Mouse (Mus musculus) 3T3-L1 (cell line): ENCODE measurements around the gene Ap5z1.

ENCODE experiments used
- DNase-seq: peaks from one replicate; pipeline ENCODE4 v3.0.0-alpha.2; 2015; ENCODE audit warnings: low read depth, low spot score

Ap5z1 gene

DNA sequence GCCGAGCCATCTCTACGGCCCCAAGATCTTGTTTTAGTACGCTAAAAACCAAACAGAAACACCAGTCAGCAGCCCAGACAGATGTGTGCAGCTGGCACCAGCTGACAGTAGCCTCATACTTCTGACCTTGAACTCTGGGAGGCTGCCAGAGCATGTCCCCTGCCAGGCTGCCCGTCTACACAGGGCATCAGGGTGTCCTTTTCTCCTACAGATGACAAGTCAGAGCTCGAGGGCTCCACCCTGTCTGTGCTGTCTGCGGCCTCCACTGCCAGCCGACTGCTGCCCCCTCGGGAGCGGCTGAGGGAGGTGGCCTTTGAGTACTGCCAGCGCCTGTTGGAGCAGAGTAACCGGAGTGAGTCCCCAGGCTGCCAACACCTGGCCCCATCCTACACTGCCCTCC is 6.1 kb downstream of the Ap5z1 start:
- no peak for DNase-seq

DNA sequence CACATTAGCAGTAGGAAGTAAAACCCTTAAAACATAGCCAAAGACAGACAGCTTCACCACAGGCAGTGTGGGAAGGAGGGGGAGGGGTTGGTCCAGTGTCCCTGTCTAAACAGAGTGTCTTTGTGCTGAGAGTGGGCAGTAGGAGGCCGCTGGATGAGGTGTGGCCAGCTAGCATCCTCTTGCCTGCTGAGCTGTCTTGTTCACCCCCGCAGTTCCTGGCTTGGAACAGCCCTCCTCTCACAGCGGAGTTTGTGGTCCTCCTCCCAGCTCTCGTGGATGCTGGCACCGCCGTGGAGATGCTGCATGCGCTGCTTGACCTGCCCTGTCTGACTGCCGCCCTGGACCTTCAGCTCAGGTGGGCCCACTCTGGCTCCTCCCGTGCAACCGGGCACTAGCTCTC is 10.0 kb downstream of the Ap5z1 start:
- DNase-seq, result no peak

DNA sequence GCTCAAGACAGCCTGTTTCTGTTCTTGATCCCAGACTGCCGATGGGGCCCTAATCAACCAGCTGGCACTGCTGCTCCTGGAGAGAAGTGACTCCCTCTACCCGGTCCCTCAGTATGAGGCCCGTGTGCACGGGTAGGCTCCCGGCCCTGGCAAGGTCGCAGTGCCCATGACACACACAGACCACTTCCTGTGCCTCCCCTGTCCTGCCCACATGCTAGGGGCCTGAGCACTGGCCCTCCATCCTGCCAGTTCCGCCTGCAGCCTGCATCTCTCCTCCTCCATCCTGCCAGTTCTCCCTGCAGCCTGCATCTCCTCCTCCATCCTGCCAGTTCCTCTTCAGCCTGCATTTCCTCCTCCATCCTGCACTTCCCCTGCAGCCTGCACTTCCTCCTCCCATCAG is 11.9 kb downstream of the Ap5z1 start:
- DNase-seq, result no peak

DNA sequence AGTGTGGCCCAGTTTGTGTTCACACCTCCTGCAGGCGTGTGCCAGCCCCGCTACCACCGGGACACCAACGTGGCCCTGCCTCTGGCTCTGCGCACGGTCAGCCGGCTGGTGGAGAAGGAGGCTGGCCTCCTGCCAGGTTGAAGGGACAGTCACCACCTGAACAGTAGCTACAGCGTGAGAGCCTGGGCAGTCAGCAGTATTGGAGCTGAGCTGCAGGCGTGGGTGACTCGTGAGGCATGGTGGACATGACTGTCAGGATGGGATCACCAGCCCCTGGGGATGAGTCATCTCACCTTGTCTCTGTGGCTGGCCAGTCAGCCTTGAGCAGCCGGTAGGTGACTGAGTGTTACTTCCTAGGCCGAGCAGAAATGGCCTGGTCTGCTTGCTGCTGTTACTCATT is 13.6 kb downstream of the Ap5z1 start:
- peak; percentile 77 for DNase-seq

DNA sequence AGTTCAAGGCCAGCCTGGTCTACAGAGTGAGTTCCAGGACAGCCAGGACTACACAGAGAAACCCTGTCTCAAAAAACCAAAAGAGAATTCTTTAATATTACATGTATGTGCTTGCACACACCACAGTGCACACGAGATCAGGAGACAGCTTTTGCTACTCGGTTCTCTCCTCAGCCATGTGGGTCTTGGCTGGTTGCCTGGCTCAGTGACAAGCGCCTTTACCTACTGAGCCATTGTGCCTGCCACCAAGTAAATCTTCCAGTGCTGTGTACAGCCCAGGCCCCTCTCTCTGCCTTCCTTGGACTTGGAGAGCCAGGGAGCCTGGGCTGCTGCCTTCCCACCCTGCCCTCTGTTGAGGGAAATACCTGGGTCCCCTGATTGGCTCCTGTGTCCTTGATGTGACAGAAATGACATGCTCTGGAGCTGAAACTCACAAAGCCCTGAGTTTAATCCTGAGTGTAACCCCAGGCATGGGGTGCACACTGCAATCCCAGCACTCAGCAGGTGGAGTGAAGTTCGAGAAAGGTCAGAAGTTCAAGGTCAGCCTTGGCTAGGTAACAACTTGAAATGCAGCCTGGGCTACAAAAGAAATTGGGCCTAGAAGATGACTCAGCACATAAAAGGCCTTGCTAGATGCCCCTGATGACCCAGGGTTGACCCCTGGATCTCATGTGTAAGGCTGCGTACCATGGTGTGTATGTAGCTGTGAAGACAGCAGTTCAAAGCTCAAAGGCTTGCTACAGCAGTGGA is 14.3 kb downstream of the Ap5z1 start:
- no peak for DNase-seq

DNA sequence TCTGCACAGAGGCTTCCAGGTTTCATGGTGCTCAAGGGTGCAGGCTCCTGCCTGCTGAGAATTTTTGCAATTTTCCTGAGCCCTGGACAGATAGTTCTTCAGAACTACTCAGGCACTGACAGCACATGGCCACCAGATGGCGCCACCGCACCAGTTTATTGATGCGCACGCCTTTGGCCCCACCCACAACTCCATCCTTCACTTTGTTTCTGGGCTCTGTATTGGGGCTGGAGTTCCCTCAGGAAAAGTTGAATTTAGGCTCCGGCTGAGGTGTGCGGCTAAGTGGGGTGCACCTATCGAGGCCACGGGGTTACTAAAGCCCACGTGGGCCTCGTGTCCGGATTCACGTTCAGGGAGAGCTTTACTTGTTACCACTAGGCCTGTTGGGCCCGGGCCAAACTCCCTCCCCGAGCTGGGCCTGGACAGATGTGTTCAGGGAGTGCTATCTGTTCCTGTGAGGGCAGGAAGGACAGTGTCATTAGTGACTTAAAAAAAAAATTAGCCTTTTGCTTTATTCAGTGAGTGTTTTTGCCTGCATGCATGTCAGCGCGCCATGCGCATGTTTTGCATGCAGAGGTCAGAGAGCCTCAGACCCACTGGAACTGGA is 15.2 kb downstream of the Ap5z1 start:
- peak; percentile 97 for DNase-seq

DNA sequence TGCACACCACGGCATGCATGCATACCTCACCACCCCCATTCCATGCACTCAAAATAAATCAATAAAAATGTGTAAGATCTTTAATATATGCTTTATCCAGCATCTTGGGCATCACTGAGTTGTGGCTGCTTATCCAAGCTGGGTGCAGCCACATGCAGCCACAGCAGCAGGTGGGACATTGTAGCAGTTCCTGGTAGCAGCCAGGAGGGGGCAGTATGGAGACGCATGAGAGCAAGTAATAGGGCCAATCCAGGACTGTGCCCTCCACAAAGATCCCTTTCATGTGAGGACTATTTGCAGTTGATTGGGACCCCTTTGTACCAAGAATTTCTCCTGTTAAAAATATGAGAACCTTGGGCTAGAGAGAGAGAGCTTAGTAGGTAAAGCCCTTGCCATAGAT is 18.8 kb downstream of the Ap5z1 start:
- peak; percentile 73 for DNase-seq

DNA sequence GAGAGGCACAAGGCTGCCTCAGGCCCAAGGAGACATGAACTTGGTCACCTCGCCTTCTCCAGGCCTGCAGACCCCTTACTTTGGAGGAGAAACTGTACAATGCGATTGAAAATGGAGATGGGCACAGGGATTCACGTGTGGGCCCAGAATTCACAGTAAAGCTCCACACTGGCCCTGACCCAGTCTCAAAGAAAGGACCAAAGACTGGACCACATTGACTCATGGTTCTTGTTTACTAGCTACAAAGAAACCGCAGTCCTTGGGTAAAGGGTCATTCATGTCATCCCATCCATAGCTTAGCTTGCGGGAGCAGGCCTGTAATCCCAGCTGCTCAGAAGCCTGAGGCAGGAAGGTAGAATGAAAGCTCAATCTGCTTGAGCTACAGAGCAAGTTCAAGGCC is 19.8 kb downstream of the Ap5z1 start:
- DNase-seq, result no peak

DNA sequence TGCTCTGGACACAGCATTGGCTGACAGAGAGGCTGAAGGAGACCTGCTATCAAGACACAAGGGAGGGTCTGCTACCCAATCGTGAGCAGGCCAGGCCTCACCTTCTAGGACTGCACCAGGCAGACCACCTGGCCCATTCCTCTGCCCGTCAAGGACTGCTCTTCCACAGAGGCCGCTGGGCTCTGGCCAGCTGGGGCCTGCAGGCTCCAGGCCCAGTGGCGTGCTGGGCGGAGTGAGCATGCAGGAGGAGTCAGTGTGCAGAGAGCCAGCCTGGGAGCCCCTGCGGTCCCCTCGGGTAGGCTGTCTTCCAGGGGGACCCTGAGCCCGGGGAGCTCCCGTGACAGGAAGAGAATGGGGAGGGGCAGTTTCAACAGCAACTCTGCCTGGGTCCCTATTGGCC is 22.9 kb downstream of the Ap5z1 start:
- DNase-seq, result no peak

DNA sequence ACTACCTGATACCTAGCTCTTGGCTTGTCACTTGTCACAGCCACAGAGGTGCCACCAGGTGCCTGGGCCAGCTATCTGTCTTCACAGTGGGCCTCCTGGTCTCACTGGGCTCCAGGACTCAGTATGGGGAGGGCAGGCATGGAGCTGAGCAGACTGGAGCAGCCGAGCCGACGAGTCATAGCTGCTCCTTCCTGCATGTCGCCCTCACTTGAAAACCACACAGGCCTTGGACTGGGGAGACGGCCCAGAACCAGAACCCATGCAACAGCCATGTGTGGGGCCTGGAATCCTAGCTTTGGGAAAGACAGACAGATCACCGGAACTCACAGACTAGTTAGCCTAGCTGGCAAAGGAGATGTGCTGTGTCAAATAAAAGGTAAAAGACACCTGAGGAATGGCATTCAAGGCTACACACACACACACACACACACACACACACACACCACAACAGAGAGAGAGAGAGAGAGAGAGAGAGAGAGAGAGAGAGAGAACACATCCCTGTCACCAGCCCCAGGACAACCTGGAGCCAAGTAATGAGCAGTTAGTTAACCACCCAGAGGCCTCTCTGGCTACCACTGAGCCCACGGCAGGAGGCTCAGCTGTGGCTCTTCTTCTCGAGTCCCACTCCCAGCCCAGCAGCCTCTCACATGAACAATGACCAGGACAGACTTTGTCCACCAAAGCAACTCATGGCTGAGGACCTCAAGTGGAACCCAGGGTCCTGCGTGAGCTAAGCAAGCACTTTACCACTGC is 26.4 kb downstream of the Ap5z1 start:
- peak; percentile 74 for DNase-seq

DNA sequence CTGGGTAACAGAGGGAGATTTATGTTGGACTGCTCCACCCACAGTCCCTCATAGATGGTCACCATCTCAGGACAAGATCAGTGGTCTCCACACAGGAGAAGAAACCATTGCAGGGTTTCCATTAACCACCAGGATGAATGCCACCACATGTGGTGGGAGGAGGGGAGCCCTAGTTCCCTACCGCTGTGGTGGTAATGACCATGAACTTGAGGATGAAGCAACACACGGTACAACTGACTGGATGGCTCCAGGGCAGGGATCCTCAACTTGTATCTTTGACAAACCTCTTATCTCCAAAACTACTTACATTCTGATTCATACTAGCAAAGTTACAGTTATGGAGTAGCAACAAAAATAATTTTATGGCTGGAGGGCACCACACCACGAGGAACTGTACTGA is 29.6 kb downstream of the Ap5z1 start:
- no peak for DNase-seq

DNA sequence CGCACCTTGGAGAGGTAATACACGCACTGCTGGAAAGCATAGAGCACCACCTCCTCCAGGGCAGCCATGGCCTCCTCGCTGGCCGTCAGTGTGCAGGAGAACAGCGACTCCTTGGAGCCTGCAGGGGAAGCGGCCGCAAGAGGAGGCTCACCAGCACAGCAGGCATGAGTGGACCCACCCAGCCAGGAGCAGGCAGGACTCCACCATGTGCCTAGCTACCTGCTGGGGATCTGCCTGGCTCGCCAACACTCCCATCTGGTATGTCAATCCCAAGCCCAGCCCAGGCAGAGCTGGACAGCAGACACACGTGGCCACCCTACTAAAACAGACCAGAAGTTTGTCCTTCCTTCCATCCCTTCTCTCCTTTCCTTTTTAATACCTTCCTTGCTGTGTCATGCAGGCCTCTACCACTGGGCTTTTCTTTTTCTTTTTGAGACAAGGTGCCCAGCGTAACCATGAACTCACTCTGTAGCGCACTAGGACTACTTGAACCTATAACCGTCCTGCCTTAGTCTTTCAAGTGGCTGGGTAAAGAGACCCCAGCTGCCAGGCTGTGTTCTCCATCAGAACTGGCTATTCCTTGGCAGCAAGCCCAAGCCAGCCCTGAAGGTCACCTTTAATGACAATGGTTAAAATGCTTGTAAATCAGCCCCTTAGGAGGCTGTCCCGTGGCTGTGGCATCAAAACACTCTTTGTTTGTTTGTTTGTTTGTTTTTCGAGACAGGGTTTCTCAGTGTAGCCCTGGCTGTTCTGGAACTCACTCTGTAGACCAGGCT is 31.8 kb downstream of the Ap5z1 start:
- DNase-seq, result no peak

DNA sequence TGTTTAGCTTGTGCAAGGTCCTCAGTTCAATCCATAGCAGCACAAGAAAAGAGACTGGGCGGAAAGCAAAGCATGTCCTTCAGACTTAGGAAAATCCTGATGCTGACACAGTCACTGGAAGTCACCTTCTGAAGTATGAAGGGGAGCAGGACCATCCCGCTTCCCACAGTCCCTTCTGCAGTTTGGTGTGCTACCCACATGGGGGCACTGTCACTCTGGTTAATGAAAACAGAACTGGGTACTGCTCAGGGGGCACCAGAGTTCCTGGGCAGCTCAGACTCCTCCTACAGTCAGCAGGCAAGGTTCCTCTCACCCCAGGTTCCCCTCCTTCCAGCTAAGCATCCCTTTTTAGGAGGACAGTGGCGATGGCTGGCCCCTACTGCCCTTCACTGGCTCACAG is 35.2 kb downstream of the Ap5z1 start:
- DNase-seq, result peak; percentile 73

DNA sequence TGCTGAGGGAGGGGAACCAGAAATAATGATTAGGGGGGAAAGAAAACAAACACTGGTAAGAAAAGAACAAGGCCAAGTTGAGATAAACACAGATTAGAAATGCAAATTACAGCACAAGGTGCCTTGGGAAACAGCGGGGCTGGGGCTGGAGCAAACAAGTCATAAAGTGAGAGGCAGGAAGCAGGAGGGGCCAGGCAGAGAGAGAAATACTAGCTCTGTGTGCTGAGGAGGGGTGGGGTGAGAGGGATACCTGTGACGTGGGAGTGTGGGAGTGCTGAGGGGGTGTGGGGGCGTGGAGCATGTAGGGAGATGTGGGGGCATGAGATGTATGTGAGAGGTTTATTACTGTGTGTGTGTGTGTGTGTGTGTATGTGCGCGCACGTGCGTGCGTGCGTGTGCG is 37.2 kb downstream of the Ap5z1 start:
- DNase-seq, result no peak

DNA sequence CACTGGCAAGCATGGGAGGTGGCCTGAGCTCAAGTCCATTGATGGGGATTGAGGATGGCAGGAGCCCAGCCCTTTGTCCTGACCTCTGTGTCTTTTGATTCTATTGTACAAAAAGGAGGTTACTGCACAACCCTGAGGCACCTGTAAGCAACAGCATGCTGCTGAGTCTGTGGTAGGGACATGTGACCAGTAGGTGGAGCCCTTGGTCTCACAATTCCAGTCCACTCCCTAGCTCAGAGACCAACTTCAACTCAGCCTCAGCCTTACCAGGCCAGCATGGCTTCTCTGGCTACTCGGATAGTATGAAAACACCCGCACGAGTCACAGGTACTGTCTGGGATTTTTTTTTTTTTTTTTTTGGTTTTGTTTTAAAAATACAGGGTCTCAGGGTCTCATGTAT is 38.7 kb downstream of the Ap5z1 start:
- peak; percentile 98 for DNase-seq

DNA sequence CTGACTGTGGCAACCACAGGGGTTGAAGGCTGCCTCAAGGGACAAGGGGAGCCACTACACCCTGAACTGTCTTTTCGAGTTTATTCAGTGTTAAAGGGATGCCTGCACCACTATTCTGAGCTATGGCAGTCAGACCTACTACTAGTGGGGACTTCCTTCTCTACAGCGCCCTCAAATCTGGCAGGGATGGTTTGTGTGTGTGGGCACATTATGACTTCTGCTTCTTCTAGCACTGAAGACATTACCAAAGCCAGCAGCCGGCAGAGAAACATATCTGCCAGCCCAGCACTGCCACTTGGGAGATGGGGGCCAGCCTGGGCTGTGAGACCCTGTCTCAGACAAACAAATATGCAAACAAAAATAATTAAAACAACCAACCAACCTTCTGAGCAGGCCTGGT is 40.4 kb downstream of the Ap5z1 start:
- DNase-seq, result no peak

DNA sequence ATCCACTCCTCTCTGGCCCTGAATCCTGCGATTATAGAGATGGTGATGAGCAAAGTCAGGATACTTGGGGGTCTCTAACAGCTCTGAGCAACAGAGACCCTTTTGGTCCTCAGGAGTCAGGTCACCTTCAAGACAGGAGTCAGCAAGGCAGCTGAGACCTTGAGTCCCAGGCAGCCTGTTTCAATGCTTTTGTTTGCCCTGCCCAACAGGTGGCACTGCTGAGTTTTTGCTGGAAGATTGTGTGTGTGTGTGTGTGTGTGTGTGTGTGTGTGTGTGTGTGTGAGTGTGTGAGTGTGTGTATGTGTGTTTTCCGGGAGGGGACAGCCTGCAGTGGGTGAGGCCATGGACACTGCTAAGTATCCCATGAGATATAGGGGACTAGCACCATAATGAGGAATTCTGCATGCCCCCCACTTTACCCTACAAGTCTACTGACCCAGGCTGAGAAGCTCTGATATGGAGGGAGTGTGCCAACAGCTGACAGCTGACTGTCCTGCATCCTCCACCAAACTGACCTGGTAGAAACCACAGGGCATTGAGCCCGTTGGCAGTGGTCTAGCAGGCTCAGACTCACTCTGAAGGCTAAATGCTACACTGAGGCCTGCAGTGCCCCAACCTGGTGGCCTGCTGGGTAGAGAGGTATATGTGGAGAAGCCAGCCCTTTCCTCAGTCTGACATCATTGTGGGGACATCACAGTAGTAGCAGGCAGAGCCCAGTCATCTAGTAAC is 42.1 kb downstream of the Ap5z1 start:
- DNase-seq, result peak; percentile 54

DNA sequence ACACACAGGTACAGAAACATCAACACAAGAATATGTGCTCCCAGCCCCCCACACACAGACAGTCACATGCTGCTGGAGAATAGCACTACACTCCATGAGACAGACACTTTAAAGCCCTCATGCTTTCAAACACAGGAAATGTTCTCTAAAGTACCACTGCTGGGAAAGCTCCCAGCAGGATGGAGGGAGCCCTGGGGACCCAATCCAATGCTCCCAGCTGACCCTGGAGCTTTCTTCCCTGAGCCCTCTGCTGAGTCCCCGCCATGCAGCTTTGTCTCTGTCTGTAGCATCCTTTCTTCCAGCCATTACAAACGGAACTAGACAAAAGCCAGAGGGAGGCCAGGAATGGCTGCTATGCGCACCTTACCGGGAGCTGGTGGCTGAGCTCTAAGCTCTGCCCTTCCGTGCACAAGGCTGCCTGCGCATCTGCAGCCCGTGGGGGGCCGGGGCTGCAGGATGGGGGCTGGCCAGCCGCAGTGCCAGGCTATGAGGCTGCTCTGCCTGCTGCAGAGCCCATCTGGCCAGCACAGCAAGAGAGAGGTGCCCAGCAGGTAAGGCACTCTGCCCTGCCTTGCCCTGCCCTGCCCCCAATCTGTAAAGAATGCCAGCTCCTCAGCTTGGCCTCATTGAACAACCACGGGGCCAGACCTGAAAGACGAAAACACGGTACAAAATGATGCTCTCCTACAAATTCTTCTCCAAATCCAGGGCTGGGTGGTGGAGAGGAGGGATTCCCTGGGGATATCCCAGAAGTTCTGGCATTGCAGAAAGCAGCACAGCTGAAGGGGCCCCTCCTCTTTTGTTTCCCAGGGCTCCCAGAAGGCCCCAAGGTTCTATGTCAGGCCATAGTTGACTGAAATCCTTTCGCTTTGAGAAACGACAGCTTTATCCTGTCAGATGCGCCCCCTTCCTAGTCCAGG is 45.7 kb downstream of the Ap5z1 start:
- DNase-seq, result no peak

DNA sequence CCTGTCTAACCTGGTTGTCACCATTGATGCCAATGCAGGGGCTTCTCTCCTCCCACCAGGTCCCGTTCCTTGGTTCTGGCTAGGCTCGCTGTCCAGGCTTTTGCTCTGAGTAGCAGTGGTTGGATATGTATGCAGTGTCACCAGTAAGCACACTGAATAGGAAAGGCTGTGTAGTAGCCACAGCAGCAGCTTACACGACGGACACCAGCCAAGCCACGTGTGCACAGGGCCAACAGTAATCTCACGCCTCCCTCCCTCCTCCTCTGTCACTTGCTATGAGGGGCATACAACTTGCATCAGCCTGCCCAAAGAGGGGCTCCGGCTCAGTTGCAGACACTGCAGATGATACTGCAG is 46.3 kb downstream of the Ap5z1 start:
- no peak for DNase-seq

DNA sequence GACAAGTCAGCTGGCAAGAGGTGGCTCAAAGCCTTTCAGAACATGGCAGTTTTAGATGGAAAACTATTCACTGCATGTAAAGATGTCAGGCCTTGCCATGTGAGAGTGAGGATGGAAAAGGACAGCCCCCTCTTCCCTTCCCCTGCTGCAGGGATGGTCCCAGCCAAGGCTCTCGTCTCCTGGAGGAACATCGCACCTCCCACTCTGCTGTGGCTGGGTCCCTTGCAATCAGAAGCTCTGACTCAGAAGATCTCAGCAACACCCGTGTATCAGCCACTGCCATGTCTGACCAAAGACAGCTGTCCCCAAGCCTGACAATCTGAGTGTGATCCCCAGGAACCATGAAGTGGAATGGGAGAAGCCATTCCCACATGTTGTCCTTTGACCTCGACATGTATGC is 48.4 kb downstream of the Ap5z1 start:
- DNase-seq, result no peak

DNA sequence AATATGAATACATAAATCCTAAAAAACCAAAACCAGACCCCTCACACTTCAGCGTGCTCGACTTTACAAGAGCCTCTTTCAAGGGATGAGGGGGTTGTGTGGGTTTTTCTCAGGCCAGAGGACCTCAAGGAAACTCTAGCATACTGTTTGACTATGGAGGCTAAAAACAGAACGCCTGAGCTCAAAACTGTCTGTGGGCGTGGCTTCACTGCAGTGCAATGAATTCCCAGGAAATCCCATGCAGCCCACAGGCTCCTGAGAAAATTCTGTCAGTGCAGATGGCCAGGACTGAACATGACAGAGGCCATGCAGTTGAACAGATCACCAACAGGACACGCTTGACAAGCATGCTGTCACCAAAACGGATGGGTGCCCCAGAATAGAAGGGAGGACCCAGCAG is 55.2 kb downstream of the Ap5z1 start:
- DNase-seq, result no peak
